Comparison of ENCODE assay signal across 24 mouse cellular contexts in genomic region chr2:127411126-127411525, GRCm38 (mm10). TPM values are rescaled to one million over a fixed set of nuclear protein-coding genes. Genes with fewer than 3 reads are reported as not detected.
DNase-seq lines count a peak whose midpoint lies in the region; ATAC-seq and TF ChIP-seq lines count a peak whose summit lies in the region.
"Had no signal": no experiment of that assay in that cellular context is flagged by ENCODE, and none has a peak within 500 bp of the region (broad histone marks: within the 10 kb centered on the region; RNA-seq: fewer than 3 reads in every experiment).

No protein-coding gene starts in this region.

- no peak overlapping the region for H3K4me2 ChIP-seq in heart, embryonic 15.5 days
- no peak overlapping the region for H3K4me2 ChIP-seq in heart, postnatal 0 days (ENCODE audit: low read depth, low read length)
- no peak overlapping the region for H3K4me2 ChIP-seq in stomach, embryonic 15.5 days
- no peak overlapping the region for H3K4me2 ChIP-seq in stomach, postnatal 0 days (replicated peaks; ENCODE audit: low read depth)
- H3K4me2 ChIP-seq: embryonic facial prominence, embryonic 12.5 days; forebrain, embryonic 13.5 days had no signal

- no peaks in the 10 kb centered on the region for H3K9me3 ChIP-seq in heart, embryonic 10.5 days
- H3K9me3 ChIP-seq in heart, embryonic 15.5 days (replicated peaks) = no peaks in the 10 kb centered on the region
- no peaks in the 10 kb centered on the region for H3K9me3 ChIP-seq in heart, postnatal 0 days (replicated peaks; ENCODE audit: control insufficient read depth, low read length)
- H3K9me3 ChIP-seq in stomach, embryonic 15.5 days = no peaks in the 10 kb centered on the region
- H3K9me3 ChIP-seq in stomach, postnatal 0 days (ENCODE audit: control insufficient read depth, low read length) = no peaks in the 10 kb centered on the region
- H3K9me3 ChIP-seq: embryonic facial prominence, embryonic 10.5 days; embryonic facial prominence, embryonic 12.5 days; forebrain, embryonic 13.5 days; G1E had no signal

- ATAC-seq in heart, embryonic 15.5 days (replicated peaks; ENCODE audit: insufficient number of reproducible peaks, insufficient read depth, low FRiP score, low read depth) = peak; percentile 78
- peak; percentile 68 for ATAC-seq in heart, postnatal 0 days (ENCODE audit: insufficient read depth, low read depth)
- 0 out of 2 replicates have a peak, but pooled peaks have one; percentile 11 for ATAC-seq in stomach, embryonic 15.5 days (ENCODE audit: insufficient read depth, low FRiP score, low read depth)
- no peak for ATAC-seq in stomach, postnatal 0 days (ENCODE audit: low FRiP score, low TSS enrichment)
- ATAC-seq: activated CD4-positive, CD25-positive, alpha-beta regulatory T cell, adult 4 months; CD4-positive, CD25-positive, alpha-beta regulatory T cell, adult 4 months; forebrain, embryonic 13.5 days; Patski had no signal

- H3K27me3 ChIP-seq in heart, embryonic 10.5 days (ENCODE audit: insufficient read depth, poor library complexity, severe bottlenecking) = no peaks in the 10 kb centered on the region
- no peaks in the 10 kb centered on the region; the same call in 1 of the 2 replicates for H3K27me3 ChIP-seq in heart, embryonic 15.5 days
- H3K27me3 ChIP-seq in heart, postnatal 0 days (ENCODE audit: control insufficient read depth, insufficient read depth, low read length) = 0 out of 2 replicates have a peak, but pooled peaks cover under 1% of the 10 kb centered on the region
- H3K27me3 ChIP-seq in stomach, embryonic 15.5 days (replicated peaks) = no peaks in the 10 kb centered on the region
- H3K27me3 ChIP-seq in stomach, postnatal 0 days (ENCODE audit: control insufficient read depth, insufficient read depth, low read length) = no peaks in the 10 kb centered on the region
- H3K27me3 ChIP-seq: embryonic facial prominence, embryonic 12.5 days; forebrain, embryonic 13.5 days; Patski had no signal

- H3K4me1 ChIP-seq in heart, embryonic 10.5 days = peaks cover 25% of the 10 kb centered on the region
- H3K4me1 ChIP-seq in heart, embryonic 15.5 days (replicated peaks) = peaks cover 18% of the 10 kb centered on the region
- peaks cover 11% of the 10 kb centered on the region for H3K4me1 ChIP-seq in heart, postnatal 0 days (ENCODE audit: control insufficient read depth, insufficient read depth)
- no peaks in the 10 kb centered on the region for H3K4me1 ChIP-seq in stomach, embryonic 15.5 days
- no peaks in the 10 kb centered on the region for H3K4me1 ChIP-seq in stomach, postnatal 0 days (replicated peaks; ENCODE audit: control insufficient read depth, insufficient read depth)
- H3K4me1 ChIP-seq: embryonic facial prominence, embryonic 10.5 days; embryonic facial prominence, embryonic 12.5 days; forebrain, embryonic 13.5 days had no signal

- intact Hi-C loops in heart, postnatal 14 days (cut with DNase I) = no loop called here
- intact Hi-C loops in heart, postnatal 10 days (cut with DNase I) = no loop called here

- 0 out of 2 replicates have a peak overlapping the region, but pooled peaks have one; percentile 17 for H3K27ac ChIP-seq in heart, embryonic 10.5 days
- H3K27ac ChIP-seq in heart, embryonic 15.5 days = peak overlapping the region; percentile 60
- no peak overlapping the region for H3K27ac ChIP-seq in heart, postnatal 0 days (ENCODE audit: low read depth)
- no peak overlapping the region for H3K27ac ChIP-seq in stomach, embryonic 15.5 days
- no peak overlapping the region for H3K27ac ChIP-seq in stomach, postnatal 0 days (replicated peaks)
- H3K27ac ChIP-seq: embryonic facial prominence, embryonic 10.5 days; embryonic facial prominence, embryonic 12.5 days; forebrain, embryonic 13.5 days had no signal

- TF ChIP-seq EP300 in heart, postnatal 0 days (IDR thresholded peaks at IDR 0.05; ENCODE audit: low read depth) = no peak
- TF ChIP-seq EP300 in stomach, postnatal 0 days (optimal IDR thresholded peaks at IDR 0.05) = no peak

- no peaks in the 10 kb centered on the region for H3K36me3 ChIP-seq in heart, embryonic 10.5 days
- no peaks in the 10 kb centered on the region for H3K36me3 ChIP-seq in heart, embryonic 15.5 days
- H3K36me3 ChIP-seq in heart, postnatal 0 days (replicated peaks; ENCODE audit: control insufficient read depth, insufficient read depth, low read length) = no peaks in the 10 kb centered on the region
- H3K36me3 ChIP-seq in stomach, embryonic 15.5 days = no peaks in the 10 kb centered on the region
- H3K36me3 ChIP-seq in stomach, postnatal 0 days (ENCODE audit: control insufficient read depth, insufficient read depth, low read length) = no peaks in the 10 kb centered on the region
- H3K36me3 ChIP-seq: embryonic facial prominence, embryonic 10.5 days; embryonic facial prominence, embryonic 12.5 days; G1E had no signal

- DNase-seq in heart, embryonic 10.5 days (ENCODE audit: low spot score) = no peak
- no peak for DNase-seq in heart, postnatal 14 days
- DNase-seq in heart, postnatal 10 days = no peak
- no peak for DNase-seq in heart, postnatal 0 days (ENCODE audit: low spot score)
- no peak for DNase-seq in heart, adult 11 months
- no peak for DNase-seq in stomach, postnatal 0 days (ENCODE audit: low spot score)
- DNase-seq: adrenal gland, adult 8-10 months; adrenal gland, postnatal 14 days; adrenal gland, postnatal 36 days; B cell, adult 2 months; cerebellum, adult 11-12 months; cerebellum, adult 2 months; cerebellum, adult 9-10 months; cerebellum, postnatal 10 days; cerebellum, postnatal 25 days had no signal

- H3K9ac ChIP-seq in heart, embryonic 15.5 days = no peak overlapping the region
- H3K9ac ChIP-seq in heart, postnatal 0 days (replicated peaks; ENCODE audit: low read depth, low read length) = no peak overlapping the region
- no peak overlapping the region for H3K9ac ChIP-seq in stomach, embryonic 15.5 days
- H3K9ac ChIP-seq in stomach, postnatal 0 days (ENCODE audit: low read length) = no peak overlapping the region
- H3K9ac ChIP-seq: embryonic facial prominence, embryonic 12.5 days; forebrain, embryonic 13.5 days had no signal

- WGBS in heart, embryonic 10.5 days = 76% methylated on average over 6 of the region's 6 CpGs
- WGBS in heart, embryonic 15.5 days = 46% methylated on average over 6 of the region's 6 CpGs
- 48% methylated on average over 6 of the region's 6 CpGs for WGBS in heart, postnatal 0 days
- WGBS in stomach, embryonic 15.5 days = 56% methylated on average over 6 of the region's 6 CpGs
- WGBS in stomach, postnatal 0 days = 53% methylated on average over 6 of the region's 6 CpGs

- TF ChIP-seq CTCF in heart, postnatal 0 days (IDR thresholded peaks at IDR 0.05; ENCODE audit: low read depth) = no peak
- TF ChIP-seq CTCF in stomach, postnatal 0 days (IDR thresholded peaks at IDR 0.05; ENCODE audit: low read depth) = no peak

- H3K4me3 ChIP-seq in heart, embryonic 10.5 days = no peak overlapping the region
- H3K4me3 ChIP-seq in heart, embryonic 15.5 days = no peak overlapping the region
- H3K4me3 ChIP-seq in heart, postnatal 0 days (ENCODE audit: low read depth, low read length) = no peak overlapping the region
- no peak overlapping the region for H3K4me3 ChIP-seq in stomach, embryonic 15.5 days (replicated peaks)
- no peak overlapping the region for H3K4me3 ChIP-seq in stomach, postnatal 0 days (ENCODE audit: low read depth, low read length)
- H3K4me3 ChIP-seq: embryonic facial prominence, embryonic 10.5 days; embryonic facial prominence, embryonic 12.5 days; forebrain, embryonic 13.5 days had no signal

RNA-seq across cellular contexts. Expression of gene Gpat2, which starts 13.9 kb away (rescaled TPM):
- 0.28 and 0.71 TPM in 2 replicates for polyA plus RNA-seq in heart, embryonic 10.5 days (2016; fragmentation: Nextera tagmentation; extraction: Ambion mirVana)
- under 1 TPM in 1 of 2 experiments, not detected in 1; 0.12 TPM for total RNA-seq in heart, postnatal 14 days (2021)
- polyA plus RNA-seq in heart, embryonic 15.5 days (2015; fragmentation: Nextera tagmentation; extraction: Ambion mirVana) = 0.34 and 0.35 TPM in 2 replicates
- total RNA-seq in heart, postnatal 10 days (2021) = not detected
- total RNA-seq in heart, postnatal 0 days (2014; rRNA removed; ENCODE audit: low replicate concordance) = 0.04 and 0.08 TPM in 2 replicates
- polyA plus RNA-seq in heart, postnatal 0 days (2015; fragmentation: Nextera tagmentation; extraction: Ambion mirVana) = 0.04 and 0.20 TPM in 2 replicates
- 0.15 and 0.30 TPM in 2 replicates for polyA plus RNA-seq in stomach, embryonic 15.5 days (2015; fragmentation: Nextera tagmentation; extraction: Ambion mirVana)
- polyA plus RNA-seq in stomach, postnatal 0 days (2015; fragmentation: Nextera tagmentation; extraction: Ambion mirVana) = 0.34 TPM in 2 replicates
- total RNA-seq: G1E had no signal
- polyA plus RNA-seq: G1E had no signal

RNA-seq across cellular contexts. Expression of gene Fahd2a, which starts 33.2 kb away (rescaled TPM):
- 24.5 and 27.8 TPM in 2 replicates for polyA plus RNA-seq in heart, embryonic 10.5 days (2016; fragmentation: Nextera tagmentation; extraction: Ambion mirVana)
- total RNA-seq in heart, postnatal 14 days (2021) = 10 to 100 TPM; 25.9 to 30.2 TPM
- 27.1 and 30.8 TPM in 2 replicates for polyA plus RNA-seq in heart, embryonic 15.5 days (2015; fragmentation: Nextera tagmentation; extraction: Ambion mirVana)
- total RNA-seq in heart, postnatal 10 days (2021) = 10 to 100 TPM; 25.2 to 25.3 TPM
- 30.3 and 58.0 TPM in 2 replicates for total RNA-seq in heart, postnatal 0 days (2014; rRNA removed; ENCODE audit: low replicate concordance)
- 37.9 and 43.3 TPM in 2 replicates for polyA plus RNA-seq in heart, postnatal 0 days (2015; fragmentation: Nextera tagmentation; extraction: Ambion mirVana)
- 24.6 and 25.2 TPM in 2 replicates for polyA plus RNA-seq in stomach, embryonic 15.5 days (2015; fragmentation: Nextera tagmentation; extraction: Ambion mirVana)
- 27.3 and 30.9 TPM in 2 replicates for polyA plus RNA-seq in stomach, postnatal 0 days (2015; fragmentation: Nextera tagmentation; extraction: Ambion mirVana)

RNA-seq across cellular contexts. Expression of gene Adra2b, which starts 48.1 kb away (rescaled TPM):
- 9.2 and 10.1 TPM in 2 replicates for polyA plus RNA-seq in heart, embryonic 10.5 days (2016; fragmentation: Nextera tagmentation; extraction: Ambion mirVana)
- total RNA-seq in heart, postnatal 14 days (2021) = 1 to 10 TPM; 1.4 to 1.9 TPM
- 1.1 and 1.3 TPM in 2 replicates for polyA plus RNA-seq in heart, embryonic 15.5 days (2015; fragmentation: Nextera tagmentation; extraction: Ambion mirVana)
- total RNA-seq in heart, postnatal 10 days (2021) = 1 to 10 TPM in 1 of 2 experiments, under 1 TPM in 1; 0.84 to 1.1 TPM
- 1.1 and 2.0 TPM in 2 replicates for total RNA-seq in heart, postnatal 0 days (2014; rRNA removed; ENCODE audit: low replicate concordance)
- polyA plus RNA-seq in heart, postnatal 0 days (2015; fragmentation: Nextera tagmentation; extraction: Ambion mirVana) = 0.67 and 0.71 TPM in 2 replicates
- 2.6 and 3.2 TPM in 2 replicates for polyA plus RNA-seq in stomach, embryonic 15.5 days (2015; fragmentation: Nextera tagmentation; extraction: Ambion mirVana)
- polyA plus RNA-seq in stomach, postnatal 0 days (2015; fragmentation: Nextera tagmentation; extraction: Ambion mirVana) = 0.36 and 0.57 TPM in 2 replicates
- polyA plus RNA-seq: activated CD4-positive, CD25-positive, alpha-beta regulatory T cell, adult 4 months; CD4-positive, CD25-positive, alpha-beta regulatory T cell, adult 4 months; G1E; Patski had no signal

Comparison
In these comparisons a context has a peak if more than half of its experiments do, and no peak if none do; other contexts are left out.
1. H3K27ac ChIP-seq: peak in heart, embryonic 10.5 days (single experiment) and heart, embryonic 15.5 days (single experiment); none in heart, postnatal 0 days (single experiment), stomach, embryonic 15.5 days (single experiment) and stomach, postnatal 0 days (single experiment).